Comparison of ENCODE assay signal across 8 mouse cellular contexts in genomic region chr16:33922111-33923000, GRCm38 (mm10). TPM values are rescaled to one million over a fixed set of nuclear protein-coding genes. Genes with fewer than 3 reads are reported as not detected.
DNase-seq lines count a peak whose midpoint lies in the region; ATAC-seq and TF ChIP-seq lines count a peak whose summit lies in the region.

No protein-coding gene starts in this region.

- no peak overlapping the region for H3K4me3 ChIP-seq in heart, embryonic 10.5 days
- peak overlapping the region; percentile 41 to 50 for H3K4me3 ChIP-seq in MEL (ENCODE audit: control insufficient read depth in 1 of 2, insufficient read depth in 1 of 2, low read depth in 2 of 2, low read length in 2 of 2)
- H3K4me3 ChIP-seq in embryonic facial prominence, embryonic 12.5 days: no peak overlapping the region
- no peak overlapping the region for H3K4me3 ChIP-seq in kidney, embryonic 15.5 days (replicated peaks)

- peak; percentile 65 to 70; a peak in 3 of 4 replicates for TF ChIP-seq EP300 in MEL (IDR thresholded peaks at IDR 0.05; ENCODE audit: low read depth in 1 of 2, low read length in 2 of 2)

- H3K27me3 ChIP-seq in heart, embryonic 10.5 days (ENCODE audit: insufficient read depth, poor library complexity, severe bottlenecking): no peaks in the 10 kb centered on the region
- no peaks in the 10 kb centered on the region for H3K27me3 ChIP-seq in MEL (ENCODE audit: control insufficient read depth in 1 of 2, insufficient read depth in 2 of 2, low read length in 2 of 2)
- no peaks in the 10 kb centered on the region for H3K27me3 ChIP-seq in embryonic facial prominence, embryonic 12.5 days
- H3K27me3 ChIP-seq in kidney, embryonic 15.5 days: no peaks in the 10 kb centered on the region

- H3K36me3 ChIP-seq in heart, embryonic 10.5 days: peaks cover 10% of the 10 kb centered on the region; the same call in 1 of the 2 replicates
- peaks cover 0 to 11% of the 10 kb centered on the region in 2 experiments; a peak in 2 of 4 replicates for H3K36me3 ChIP-seq in MEL (ENCODE audit: control insufficient read depth in 1 of 2, insufficient read depth in 2 of 2, low read length in 2 of 2)
- peaks cover 31% of the 10 kb centered on the region for H3K36me3 ChIP-seq in embryonic facial prominence, embryonic 12.5 days
- peaks cover 10% of the 10 kb centered on the region; the same call in 1 of the 2 replicates for H3K36me3 ChIP-seq in kidney, embryonic 15.5 days

- TF ChIP-seq CTCF in MEL (IDR thresholded peaks at IDR 0.05 in 2 of 3, conservative IDR thresholded peaks at IDR 0.05 in 1 of 3; ENCODE audit: control insufficient read depth in 1 of 3, insufficient read depth in 1 of 3, low read depth in 2 of 3, low read length in 3 of 3, poor library complexity in 1 of 3, severe bottlenecking in 1 of 3): no peak

- DNase-seq in heart, embryonic 10.5 days (ENCODE audit: low spot score): no peak
- no peak for DNase-seq in heart, postnatal 36 days
- peak; percentile 78 for DNase-seq in MEL (ENCODE audit: low read depth, low spot score)
- DNase-seq in adrenal gland, postnatal 25 days: no peak

- H3K79me2 ChIP-seq in MEL (ENCODE audit: control insufficient read depth, insufficient read depth, low read length, poor library complexity): no peaks in the 10 kb centered on the region

- peak overlapping the region; percentile 63 for H3K27ac ChIP-seq in heart, embryonic 10.5 days
- peak overlapping the region; percentile 88 for H3K27ac ChIP-seq in MEL (ENCODE audit: control insufficient read depth, low read depth, low read length)
- peak overlapping the region; percentile 86 for H3K27ac ChIP-seq in embryonic facial prominence, embryonic 12.5 days
- peak overlapping the region; percentile 80 for H3K27ac ChIP-seq in kidney, embryonic 15.5 days

- H3K4me1 ChIP-seq in heart, embryonic 10.5 days: peaks cover 53% of the 10 kb centered on the region
- peaks cover 0 to 23% of the 10 kb centered on the region in 2 experiments; a peak in 3 of 4 replicates for H3K4me1 ChIP-seq in MEL (ENCODE audit: control insufficient read depth in 1 of 2, insufficient read depth in 2 of 2, low read length in 2 of 2)
- peaks cover 32% of the 10 kb centered on the region for H3K4me1 ChIP-seq in embryonic facial prominence, embryonic 12.5 days
- H3K4me1 ChIP-seq in kidney, embryonic 15.5 days: peaks cover 49% of the 10 kb centered on the region

- ATAC-seq in embryonic facial prominence, embryonic 12.5 days (ENCODE audit: insufficient number of reproducible peaks, insufficient read depth, low FRiP score, low TSS enrichment): no peak
- ATAC-seq in kidney, embryonic 15.5 days (replicated peaks; ENCODE audit: low FRiP score): peak; percentile 87
- ATAC-seq in megakaryocyte progenitor cell, adult 5-6 weeks (replicated peaks; ENCODE audit: poor library complexity): peak; percentile 76
- no peak for ATAC-seq in erythroid progenitor cell, adult 5-6 weeks (replicated peaks; ENCODE audit: low FRiP score, poor library complexity, severe bottlenecking)

- TF ChIP-seq POLR2A in MEL (IDR thresholded peaks at IDR 0.05; ENCODE audit: control insufficient read depth in 1 of 2, insufficient read depth in 1 of 2, low read depth in 1 of 2, low read length in 2 of 2, poor library complexity in 1 of 2): no peak

- peak overlapping the region; percentile 61 for H3K9ac ChIP-seq in MEL (ENCODE audit: control insufficient read depth, low read depth, low read length, poor library complexity, severe bottlenecking)
- no peak overlapping the region for H3K9ac ChIP-seq in embryonic facial prominence, embryonic 12.5 days
- no peak overlapping the region for H3K9ac ChIP-seq in kidney, embryonic 15.5 days

- no peak for TF ChIP-seq RAD21 in MEL (IDR thresholded peaks at IDR 0.05; ENCODE audit: low read depth, low read length)

- H3K9me3 ChIP-seq in heart, embryonic 10.5 days: no peaks in the 10 kb centered on the region
- no peaks in the 10 kb centered on the region for H3K9me3 ChIP-seq in MEL (replicated peaks; ENCODE audit: insufficient read depth, low read length)
- no peaks in the 10 kb centered on the region for H3K9me3 ChIP-seq in embryonic facial prominence, embryonic 12.5 days
- H3K9me3 ChIP-seq in kidney, embryonic 15.5 days (replicated peaks): no peaks in the 10 kb centered on the region

- 36% methylated on average over 18 of the region's 18 CpGs for WGBS in heart, embryonic 10.5 days
- WGBS in embryonic facial prominence, embryonic 12.5 days: 27% methylated on average over 18 of the region's 18 CpGs
- 15% methylated on average over 18 of the region's 18 CpGs for WGBS in kidney, embryonic 15.5 days

- intact Hi-C loops in heart, postnatal 36 days (cut with DNase I): no loop called here

- H3K4me2 ChIP-seq in embryonic facial prominence, embryonic 12.5 days (replicated peaks): no peak overlapping the region
- peak overlapping the region; percentile 8 for H3K4me2 ChIP-seq in kidney, embryonic 15.5 days

TF ChIP-seq in MEL, 35 proteins besides CTCF, POLR2A, EP300 and RAD21:
- TF ChIP-seq SIN3A (IDR thresholded peaks at IDR 0.05; ENCODE audit: low read length) (no peak; the same call in none of the 2 replicates), ZKSCAN1 (IDR thresholded peaks at IDR 0.05; ENCODE audit: low read depth, low read length) (no peak), TCF12 (IDR thresholded peaks at IDR 0.05; ENCODE audit: low read depth, low read length) (peak; percentile 67), MXI1 (IDR thresholded peaks at IDR 0.05; ENCODE audit: low read depth, low read length) (peak; percentile 41), JUND (IDR thresholded peaks at IDR 0.05; ENCODE audit: low read depth, low read length) (no peak), ETS1 (IDR thresholded peaks at IDR 0.05; ENCODE audit: low read depth, low read length) (peak; percentile 61), MYC (IDR thresholded peaks at IDR 0.05; ENCODE audit: low read depth, low read length) (0 out of 2 replicates have a peak, but pooled peaks have one; percentile 34), MYB (IDR thresholded peaks at IDR 0.05; ENCODE audit: low read depth, low read length) (no peak), RCOR1 (IDR thresholded peaks at IDR 0.05; ENCODE audit: low read depth, low read length) (peak; percentile 49; the same call in 1 of the 2 replicates), TAL1 (IDR thresholded peaks at IDR 0.05; ENCODE audit: low read length) (peak; percentile 53), GATA1 (IDR thresholded peaks at IDR 0.05; ENCODE audit: low read depth, low read length) (peak; percentile 68), MAFK (IDR thresholded peaks at IDR 0.05; ENCODE audit: borderline replicate concordance, low read depth, low read length) (peak; percentile 77), CHD1 (IDR thresholded peaks at IDR 0.05; ENCODE audit: low read depth, low read length) (no peak), KAT2A (conservative IDR thresholded peaks at IDR 0.05; ENCODE audit: low read depth, low read length) (no peak), NRF1 (IDR thresholded peaks at IDR 0.05; ENCODE audit: insufficient read depth, low read depth, low read length, poor library complexity, severe bottlenecking) (no peak), USF1 (IDR thresholded peaks at IDR 0.05; ENCODE audit: low read depth, low read length) (peak; percentile 56; the same call in 1 of the 2 replicates), NELFE (IDR thresholded peaks at IDR 0.05; ENCODE audit: low read depth, low read length) (no peak)

RNA-seq across cellular contexts. Expression of gene Umps, which starts 44.5 kb away (rescaled TPM):
- 52.2 and 76.3 TPM in 2 replicates for polyA plus RNA-seq in heart, embryonic 10.5 days (2016; fragmentation: Nextera tagmentation; extraction: Ambion mirVana)
- total RNA-seq in heart, postnatal 36 days (2021): 1 to 10 TPM; 7.9 to 8.6 TPM
- total RNA-seq in MEL (2012; rRNA removed): 125 and 132 TPM in 2 replicates
- 100 to 1,000 TPM in 1 of 2 experiments, not detected in 1; 109 TPM for polyA plus RNA-seq in MEL (2012; ENCODE audit: insufficient read depth in 1 of 2, insufficient read length in 2 of 2, low read depth in 1 of 2, low replicate concordance in 2 of 2, missing spikeins in 1 of 2)
- 62.6 and 63.6 TPM in 2 replicates for polyA plus RNA-seq in embryonic facial prominence, embryonic 12.5 days (2016; fragmentation: Nextera tagmentation; extraction: Ambion mirVana)
- 62.5 and 63.6 TPM in 2 replicates for polyA plus RNA-seq in kidney, embryonic 15.5 days (2015; fragmentation: Nextera tagmentation; extraction: Ambion mirVana)
- total RNA-seq in megakaryocyte progenitor cell, adult 5-6 weeks (2015): 61.6 and 61.9 TPM in 2 replicates
- 111 and 113 TPM in 2 replicates for total RNA-seq in megakaryocyte progenitor cell, adult 5-6 weeks (2017)
- 48.2 and 55.5 TPM in 2 replicates for total RNA-seq in adrenal gland, postnatal 25 days (2021)
- total RNA-seq in erythroid progenitor cell, adult 5-6 weeks (2015; ENCODE audit: low replicate concordance): 5.4 TPM in 2 replicates
- total RNA-seq in erythroid progenitor cell, adult 5-6 weeks (2017; ENCODE audit: low replicate concordance): 8.5 and 9.2 TPM in 2 replicates

Comparison
In these comparisons a context has a peak if more than half of its experiments do, and no peak if none do; other contexts are left out.
1. H3K4me3 ChIP-seq: peak in MEL (2 of 2); none in heart, embryonic 10.5 days (single experiment), embryonic facial prominence, embryonic 12.5 days (single experiment) and kidney, embryonic 15.5 days (single experiment).
2. ATAC-seq: peak in kidney, embryonic 15.5 days (single experiment) and megakaryocyte progenitor cell, adult 5-6 weeks (single experiment); none in embryonic facial prominence, embryonic 12.5 days (single experiment) and erythroid progenitor cell, adult 5-6 weeks (single experiment).
3. Peak in every context shown above with its lines, with median percentiles within 50 percentile points of each other: H3K27ac ChIP-seq.